Mouse (Mus musculus): ENCODE data around the gene Snrpd3.

DNA sequence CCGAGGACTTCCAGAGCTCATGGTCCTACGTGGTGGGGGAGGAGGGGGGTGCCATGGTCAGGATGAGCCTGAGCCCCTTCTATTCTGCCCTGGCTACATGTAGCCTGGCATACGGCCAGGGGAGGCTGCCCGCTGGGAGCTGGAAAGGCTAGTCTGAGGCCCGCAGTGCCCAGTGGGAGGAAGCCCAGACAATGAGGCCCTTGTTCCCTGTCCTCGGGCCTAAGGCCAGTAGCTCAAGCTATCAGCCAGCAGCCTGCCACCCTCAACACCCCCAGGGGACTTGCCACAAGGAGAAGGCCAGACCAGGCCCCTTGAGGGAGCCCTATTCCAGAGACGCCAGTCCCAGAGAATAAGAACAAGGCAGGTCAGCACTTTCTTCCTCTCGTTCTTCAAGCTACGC, 38.7 kb downstream of the Snrpd3 start:
- TF ChIP-seq CTCF (IDR thresholded peaks at IDR 0.05; ENCODE audit: extremely low read depth, insufficient read length, insufficient replicate concordance, low read depth, low read length) (no peak), POLR2A (IDR thresholded peaks at IDR 0.05; ENCODE audit: low read depth, low read length) (no peak)
